Mouse (Mus musculus) ES-Bruce4 (cell line): ENCODE measurements at regions not wholly inside any gene's neighbourhood (a gene's known extent, or its start where the extent isn't known, plus 50 kb on each side); places are given as distances from the start of the nearest gene placed in this dataset.

Experiments used
- H3K27ac ChIP-seq: 2 replicates; pipeline ENCODE4 v1.5.1; 2012; ENCODE audit warnings: low read length, inconsistent platforms; ENCODE audit not compliant: insufficient read depth
- H3K27me3 ChIP-seq: 2 replicates; pipeline ENCODE4 v1.6.1; 2012; ENCODE audit warnings: mild to moderate bottlenecking, low read length, inconsistent platforms; ENCODE audit not compliant: control insufficient read depth, poor library complexity, insufficient read depth, severe bottlenecking
- H3K36me3 ChIP-seq: 2 replicates; pipeline ENCODE4 v1.6.1; 2012; ENCODE audit warnings: inconsistent platforms, mild to moderate bottlenecking, low read length, moderate library complexity; ENCODE audit not compliant: control insufficient read depth, poor library complexity, insufficient read depth, severe bottlenecking
- H3K4me1 ChIP-seq: one replicate; pipeline ENCODE4 v1.8.1; 2011; ENCODE audit warnings: low read length; ENCODE audit not compliant: control insufficient read depth, insufficient read depth
- H3K4me3 ChIP-seq: 2 replicates; pipeline ENCODE4 v1.5.1; 2011; ENCODE audit warnings: low read depth, mild to moderate bottlenecking, low read length
- H3K9ac ChIP-seq: 2 replicates; pipeline ENCODE4 v1.6.1; 2012; ENCODE audit warnings: low read depth, mild to moderate bottlenecking, inconsistent platforms; ENCODE audit not compliant: poor library complexity, severe bottlenecking
- H3K9me3 ChIP-seq: replicated peaks from 2 replicates; pipeline ENCODE4 v1.6.1; 2012; ENCODE audit warnings: mild to moderate bottlenecking, low read length, inconsistent platforms; ENCODE audit not compliant: control insufficient read depth, poor library complexity, insufficient read depth, severe bottlenecking
- CTCF ChIP-seq: IDR thresholded peaks from one replicate; pipeline ENCODE4 v1.8.1; 2011; ENCODE audit warnings: low read depth, low read length
- EP300 ChIP-seq: IDR thresholded peaks from 2 replicates; pipeline ENCODE4 v1.6.1; 2011; ENCODE audit warnings: low read depth, low read length; ENCODE audit not compliant: insufficient read depth
- POLR2A ChIP-seq: IDR thresholded peaks from one replicate; pipeline ENCODE4 v1.8.1; 2011; ENCODE audit warnings: low read length; ENCODE audit not compliant: insufficient read depth

DNA sequence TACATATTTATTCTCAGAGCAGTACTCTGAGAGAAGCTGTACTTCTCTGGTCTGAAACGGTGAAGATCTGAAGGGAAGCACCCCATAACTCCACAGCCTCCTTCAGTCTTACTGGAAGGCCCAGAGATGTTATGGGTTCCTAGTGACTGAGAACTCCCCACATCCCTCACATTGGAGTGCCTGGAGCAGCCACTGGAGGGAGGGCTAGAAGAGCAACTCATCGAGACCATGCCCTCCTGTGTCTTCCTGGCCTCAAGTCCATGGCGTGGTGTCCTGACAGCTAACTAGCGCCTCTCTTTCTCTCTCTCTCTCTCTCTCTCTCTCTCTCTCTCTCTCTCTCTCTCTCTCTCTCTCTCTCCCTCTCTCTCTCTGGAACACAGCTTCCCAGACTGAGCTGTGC is 340.4 kb downstream of the Mctp2 start:
- H3K27ac ChIP-seq, result no peak overlapping the region
- no peaks in the 10 kb centered on the region for H3K4me1 ChIP-seq
- H3K9me3 ChIP-seq, result no peaks in the 10 kb centered on the region
- H3K9ac ChIP-seq, result no peak overlapping the region
- H3K36me3 ChIP-seq, result no peaks in the 10 kb centered on the region
- no peak overlapping the region for H3K4me3 ChIP-seq
- TF ChIP-seq CTCF (peak; percentile 21), EP300 (no peak), POLR2A (no peak)
- H3K27me3 ChIP-seq, result no peaks in the 10 kb centered on the region

- Histone ChIP-seq H3K27me3 (no peaks in the 10 kb centered on the region), H3K27ac (no peak overlapping the region), H3K9me3 (no peaks in the 10 kb centered on the region), H3K36me3 (no peaks in the 10 kb centered on the region), H3K4me3 (no peak overlapping the region), H3K9ac (no peak overlapping the region), H3K4me1 (no peaks in the 10 kb centered on the region)
- TF ChIP-seq POLR2A (no peak), CTCF (peak; percentile 23)
These were observed 343.0 kb downstream of the Mctp2 start for GRCm38 (mm10) chr7:71963456-71963855.

DNA sequence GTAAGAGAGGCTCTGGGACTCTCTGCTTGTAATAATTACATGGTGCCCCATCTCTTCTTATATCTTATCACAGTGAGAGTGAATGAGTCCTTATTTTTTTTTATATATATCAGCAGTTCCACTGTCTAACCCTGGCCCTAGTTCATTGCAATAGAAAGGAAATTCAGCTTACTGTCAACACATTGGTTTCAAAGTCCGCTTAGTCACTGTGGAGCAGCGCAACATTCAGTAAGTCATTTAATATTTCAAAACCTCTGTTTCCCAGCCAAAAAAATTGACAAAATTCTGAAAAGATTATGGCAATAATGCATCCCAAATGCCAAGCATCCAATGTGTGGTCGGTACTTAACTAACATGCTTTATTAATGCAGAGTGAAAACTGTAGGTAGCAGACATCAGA is 343.6 kb downstream of the Mctp2 start:
- Histone ChIP-seq H3K9ac (no peak overlapping the region), H3K27me3 (no peaks in the 10 kb centered on the region), H3K9me3 (no peaks in the 10 kb centered on the region), H3K36me3 (no peaks in the 10 kb centered on the region), H3K27ac (no peak overlapping the region), H3K4me1 (no peaks in the 10 kb centered on the region), H3K4me3 (no peak overlapping the region)
- no peak for TF ChIP-seq POLR2A
- TF ChIP-seq CTCF, result no peak
- no peak for TF ChIP-seq EP300

GRCm38 (mm10) chr7:71960453-71961230 is 345.8 kb downstream of the Mctp2 start:
- Histone ChIP-seq H3K4me3 (no peak overlapping the region), H3K9me3 (no peaks in the 10 kb centered on the region), H3K27me3 (no peaks in the 10 kb centered on the region), H3K27ac (peak overlapping the region; percentile 20), H3K4me1 (no peaks in the 10 kb centered on the region), H3K9ac (no peak overlapping the region), H3K36me3 (no peaks in the 10 kb centered on the region)
- TF ChIP-seq EP300, result 0 out of 2 replicates have a peak, but pooled peaks have one; percentile 33
- TF ChIP-seq CTCF, result no peak
- no peak for TF ChIP-seq POLR2A

DNA sequence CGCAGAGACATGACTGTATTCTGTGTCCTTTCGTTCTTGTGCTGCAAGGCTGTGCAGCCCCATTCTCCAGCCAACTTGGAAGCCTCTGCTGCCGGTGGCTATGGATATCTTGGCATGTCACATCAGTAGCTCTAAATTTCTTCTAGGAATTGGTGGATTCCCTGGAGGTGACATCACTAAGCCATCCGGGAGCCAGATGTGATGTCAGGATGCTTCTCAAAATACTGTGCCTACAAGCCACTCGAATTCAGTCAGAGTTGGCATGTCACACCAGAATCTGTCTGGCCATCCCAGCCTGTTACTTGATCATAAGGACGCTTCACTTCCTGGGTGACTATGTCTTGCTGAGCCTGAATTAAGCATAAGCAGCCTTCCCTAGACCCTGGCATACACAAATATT is 359.9 kb downstream of the Mctp2 start:
- Histone ChIP-seq H3K4me1 (no peaks in the 10 kb centered on the region), H3K9ac (no peak overlapping the region), H3K9me3 (no peaks in the 10 kb centered on the region), H3K27me3 (no peaks in the 10 kb centered on the region), H3K27ac (no peak overlapping the region), H3K4me3 (no peak overlapping the region), H3K36me3 (no peaks in the 10 kb centered on the region)
- no peak for TF ChIP-seq CTCF
- no peak for TF ChIP-seq EP300
- TF ChIP-seq POLR2A, result no peak
